Mouse (Mus musculus): ENCODE data around the gene Cfap61. TPM values are rescaled to one million over a fixed set of nuclear protein-coding genes. Genes with fewer than 3 reads are reported as not detected.
A peak's percentile ranks its signal among the peaks of the same experiment; 100 is the strongest.

Cfap61 gene
- polyA plus RNA-seq, 1 experiment from 2014 or later, result 1.3 TPM

GRCm38 (mm10) chr2:146178718-146179117, 244.1 kb downstream of the Cfap61 start:
- peaks cover 13% of the 10 kb centered on the region for H3K4me1 ChIP-seq (replicated peaks; ENCODE audit: control insufficient read depth, insufficient read depth, low read length)
- H3K27me3 ChIP-seq (replicated peaks; ENCODE audit: control insufficient read depth, insufficient read depth, low read length), result no peaks in the 10 kb centered on the region
- WGBS, result 84% methylated on average over 1 of the region's 1 CpGs
- no peak overlapping the region for H3K4me2 ChIP-seq (ENCODE audit: low read length)
- no peaks in the 10 kb centered on the region for H3K9me3 ChIP-seq (ENCODE audit: control insufficient read depth, low read length)
- H3K27ac ChIP-seq (ENCODE audit: low read length), result no peak overlapping the region
- H3K9ac ChIP-seq (replicated peaks; ENCODE audit: low read depth, low read length), result no peak overlapping the region
- no peaks in the 10 kb centered on the region for H3K36me3 ChIP-seq (ENCODE audit: control insufficient read depth, insufficient read depth)
- H3K4me3 ChIP-seq (replicated peaks; ENCODE audit: low read length), result no peak overlapping the region
- no peak for ATAC-seq

- Histone ChIP-seq H3K27me3 (replicated peaks; ENCODE audit: control insufficient read depth, insufficient read depth, low read length) (no peaks in the 10 kb centered on the region), H3K9ac (replicated peaks; ENCODE audit: low read depth, low read length) (peak overlapping the region; percentile 23), H3K4me1 (replicated peaks; ENCODE audit: control insufficient read depth, insufficient read depth, low read length) (peaks cover 18% of the 10 kb centered on the region), H3K27ac (ENCODE audit: low read length) (peak overlapping the region; percentile 25; the same call in 1 of the 2 replicates), H3K4me3 (replicated peaks; ENCODE audit: low read length) (no peak overlapping the region), H3K36me3 (ENCODE audit: control insufficient read depth, insufficient read depth) (no peaks in the 10 kb centered on the region), H3K9me3 (ENCODE audit: control insufficient read depth, low read length) (no peaks in the 10 kb centered on the region), H3K4me2 (ENCODE audit: low read length) (peak overlapping the region; percentile 1)
- ATAC-seq, result peak; percentile 64
- WGBS, result 43% methylated on average over 24 of the region's 24 CpGs
Measured at GRCm38 (mm10) chr2:146183830-146184793, 249.5 kb downstream of the Cfap61 start.

GRCm38 (mm10) chr2:146196126-146196525, 261.5 kb downstream of the Cfap61 start:
- no peaks in the 10 kb centered on the region for H3K4me1 ChIP-seq (replicated peaks; ENCODE audit: control insufficient read depth, insufficient read depth, low read length)
- no peaks in the 10 kb centered on the region for H3K27me3 ChIP-seq (replicated peaks; ENCODE audit: control insufficient read depth, insufficient read depth, low read length)
- no peak overlapping the region for H3K27ac ChIP-seq (ENCODE audit: low read length)
- H3K9me3 ChIP-seq (ENCODE audit: control insufficient read depth, low read length), result no peaks in the 10 kb centered on the region
- WGBS, result 85% methylated on average over 11 of the region's 11 CpGs
- no peak overlapping the region for H3K4me2 ChIP-seq (ENCODE audit: low read length)
- no peak overlapping the region for H3K4me3 ChIP-seq (replicated peaks; ENCODE audit: low read length)
- no peak overlapping the region for H3K9ac ChIP-seq (replicated peaks; ENCODE audit: low read depth, low read length)
- no peak for ATAC-seq
- H3K36me3 ChIP-seq (ENCODE audit: control insufficient read depth, insufficient read depth), result no peaks in the 10 kb centered on the region

- Histone ChIP-seq H3K9me3 (ENCODE audit: control insufficient read depth, low read length) (no peaks in the 10 kb centered on the region), H3K36me3 (ENCODE audit: control insufficient read depth, insufficient read depth) (no peaks in the 10 kb centered on the region), H3K9ac (replicated peaks; ENCODE audit: low read depth, low read length) (no peak overlapping the region), H3K27me3 (replicated peaks; ENCODE audit: control insufficient read depth, insufficient read depth, low read length) (no peaks in the 10 kb centered on the region), H3K4me2 (ENCODE audit: low read length) (no peak overlapping the region), H3K4me3 (replicated peaks; ENCODE audit: low read length) (no peak overlapping the region), H3K4me1 (replicated peaks; ENCODE audit: control insufficient read depth, insufficient read depth, low read length) (no peaks in the 10 kb centered on the region), H3K27ac (ENCODE audit: low read length) (no peak overlapping the region)
- ATAC-seq, result no peak
- WGBS, result 82% methylated on average over 7 of the region's 7 CpGs
Measured at GRCm38 (mm10) chr2:146197947-146198346, 263.4 kb downstream of the Cfap61 start.

GRCm38 (mm10) chr2:146210968-146211367, 276.4 kb downstream of the Cfap61 start:
- Histone ChIP-seq H3K4me2 (ENCODE audit: low read length) (no peak overlapping the region), H3K9me3 (ENCODE audit: control insufficient read depth, low read length) (no peaks in the 10 kb centered on the region), H3K4me3 (replicated peaks; ENCODE audit: low read length) (no peak overlapping the region), H3K36me3 (ENCODE audit: control insufficient read depth, insufficient read depth) (no peaks in the 10 kb centered on the region), H3K9ac (replicated peaks; ENCODE audit: low read depth, low read length) (no peak overlapping the region), H3K4me1 (replicated peaks; ENCODE audit: control insufficient read depth, insufficient read depth, low read length) (peaks cover 16% of the 10 kb centered on the region), H3K27ac (ENCODE audit: low read length) (no peak overlapping the region), H3K27me3 (replicated peaks; ENCODE audit: control insufficient read depth, insufficient read depth, low read length) (no peaks in the 10 kb centered on the region; the same call in 1 of the 2 replicates)
- ATAC-seq, result no peak
- 38% methylated on average over 4 of the region's 4 CpGs for WGBS

GRCm38 (mm10) chr2:146214715-146215114, 280.1 kb downstream of the Cfap61 start:
- Histone ChIP-seq H3K36me3 (ENCODE audit: control insufficient read depth, insufficient read depth) (no peaks in the 10 kb centered on the region), H3K9me3 (ENCODE audit: control insufficient read depth, low read length) (no peaks in the 10 kb centered on the region), H3K9ac (replicated peaks; ENCODE audit: low read depth, low read length) (no peak overlapping the region), H3K4me3 (replicated peaks; ENCODE audit: low read length) (no peak overlapping the region), H3K27me3 (replicated peaks; ENCODE audit: control insufficient read depth, insufficient read depth, low read length) (no peaks in the 10 kb centered on the region; the same call in 1 of the 2 replicates), H3K27ac (ENCODE audit: low read length) (no peak overlapping the region), H3K4me2 (ENCODE audit: low read length) (no peak overlapping the region), H3K4me1 (replicated peaks; ENCODE audit: control insufficient read depth, insufficient read depth, low read length) (peaks cover 49% of the 10 kb centered on the region)
- ATAC-seq, result peak; percentile 43
- WGBS, result under 1% methylated on average over 9 of the region's 9 CpGs

GRCm38 (mm10) chr2:146216111-146217064, 281.8 kb downstream of the Cfap61 start:
- ATAC-seq, result no peak
- H3K4me2 ChIP-seq (ENCODE audit: low read length), result no peak overlapping the region
- no peaks in the 10 kb centered on the region; the same call in 1 of the 2 replicates for H3K27me3 ChIP-seq (replicated peaks; ENCODE audit: control insufficient read depth, insufficient read depth, low read length)
- H3K36me3 ChIP-seq (ENCODE audit: control insufficient read depth, insufficient read depth), result no peaks in the 10 kb centered on the region
- no peaks in the 10 kb centered on the region for H3K9me3 ChIP-seq (ENCODE audit: control insufficient read depth, low read length)
- WGBS, result 28% methylated on average over 14 of the region's 14 CpGs
- H3K27ac ChIP-seq (ENCODE audit: low read length), result peak overlapping the region; percentile 79
- no peak overlapping the region for H3K9ac ChIP-seq (replicated peaks; ENCODE audit: low read depth, low read length)
- peaks cover 59% of the 10 kb centered on the region for H3K4me1 ChIP-seq (replicated peaks; ENCODE audit: control insufficient read depth, insufficient read depth, low read length)
- no peak overlapping the region for H3K4me3 ChIP-seq (replicated peaks; ENCODE audit: low read length)

GRCm38 (mm10) chr2:146217227-146217980, 282.8 kb downstream of the Cfap61 start:
- Histone ChIP-seq H3K36me3 (ENCODE audit: control insufficient read depth, insufficient read depth) (no peaks in the 10 kb centered on the region), H3K4me3 (replicated peaks; ENCODE audit: low read length) (no peak overlapping the region), H3K27ac (ENCODE audit: low read length) (peak overlapping the region; percentile 74), H3K9ac (replicated peaks; ENCODE audit: low read depth, low read length) (peak overlapping the region; percentile 57), H3K4me2 (ENCODE audit: low read length) (peak overlapping the region; percentile 46), H3K27me3 (replicated peaks; ENCODE audit: control insufficient read depth, insufficient read depth, low read length) (no peaks in the 10 kb centered on the region; the same call in 1 of the 2 replicates), H3K4me1 (replicated peaks; ENCODE audit: control insufficient read depth, insufficient read depth, low read length) (peaks cover 59% of the 10 kb centered on the region), H3K9me3 (ENCODE audit: control insufficient read depth, low read length) (no peaks in the 10 kb centered on the region)
- peak; percentile 18 for ATAC-seq
- WGBS, result under 1% methylated on average over 16 of the region's 16 CpGs
